Mouse (Mus musculus): ENCODE measurements around the gene Sdad1. TPM values are rescaled to one million over a fixed set of nuclear protein-coding genes. Genes with fewer than 3 reads are reported as not detected.
"Not testable (repeated sequence)": the region's sequence is repeated elsewhere in the genome, so short reads cannot be mapped to it uniquely, and the experiment has no call there.

Sdad1 gene
- polyA plus RNA-seq (2016; fragmentation: Nextera tagmentation; extraction: Ambion mirVana): 36.9 and 39.0 TPM in 2 replicates

DNA sequence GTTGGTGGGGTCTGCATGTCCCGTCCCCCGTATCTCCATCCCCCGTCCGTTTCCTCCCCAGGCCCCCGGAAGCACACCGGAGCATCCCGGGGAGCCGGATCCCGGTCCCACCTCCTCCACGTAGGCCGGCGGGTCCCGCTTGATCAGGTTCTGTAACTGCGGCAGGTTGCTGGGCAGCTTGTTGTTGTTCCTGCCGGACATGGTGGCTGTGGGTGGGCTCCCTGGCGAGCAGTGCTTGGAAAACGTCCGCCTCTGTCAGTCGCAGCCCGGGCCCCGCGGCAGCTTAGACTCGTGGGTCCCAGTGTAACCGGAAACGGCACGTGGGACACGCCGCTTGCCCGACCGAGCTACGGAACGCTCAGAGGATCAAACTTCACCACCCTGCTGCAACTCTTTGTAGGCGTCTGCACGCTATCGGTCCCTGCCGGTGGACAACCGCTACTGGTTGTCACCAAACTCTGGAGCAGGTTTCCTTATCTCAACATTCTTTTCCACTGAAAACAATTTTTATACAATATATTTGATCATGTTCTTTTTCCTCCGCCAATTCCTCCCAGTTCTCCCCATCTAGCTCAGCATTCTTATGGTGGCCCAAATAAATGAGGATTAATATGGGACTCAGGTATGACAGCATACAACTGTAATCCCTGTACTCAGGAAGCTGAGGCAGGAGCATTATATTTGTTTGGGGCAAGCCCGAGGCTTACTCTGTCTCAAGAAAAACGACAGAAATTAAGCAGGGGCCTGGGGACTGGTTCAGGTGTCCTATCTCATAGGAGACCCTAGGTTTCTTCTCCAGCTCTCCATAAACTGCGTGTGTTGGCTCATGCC lies at the start of gene Sdad1:
Gene Sdad1 (minus strand): TSS at position 799 of the 831 bp plus-strand sequence.
- Histone ChIP-seq H3K4me3 (peak within 1 kb of the TSS; percentile 71), H3K27ac (peak within 1 kb of the TSS; percentile 30; the same call in 1 of the 2 replicates), H3K9me3 (replicated peaks) (no peaks in the 10 kb centered on the region), H3K36me3 (peaks cover 8% of the 10 kb centered on the region), H3K4me2 (replicated peaks) (peak within 1 kb of the TSS; percentile 85), H3K9ac (peak within 1 kb of the TSS; percentile 70), H3K4me1 (peaks cover 16% of the 10 kb centered on the region), H3K27me3 (no peaks in the 10 kb centered on the region)
- WGBS: 3% methylated on average over 41 of the region's 41 CpGs
- ATAC-seq (ENCODE audit: low FRiP score): peak; percentile 95

DNA sequence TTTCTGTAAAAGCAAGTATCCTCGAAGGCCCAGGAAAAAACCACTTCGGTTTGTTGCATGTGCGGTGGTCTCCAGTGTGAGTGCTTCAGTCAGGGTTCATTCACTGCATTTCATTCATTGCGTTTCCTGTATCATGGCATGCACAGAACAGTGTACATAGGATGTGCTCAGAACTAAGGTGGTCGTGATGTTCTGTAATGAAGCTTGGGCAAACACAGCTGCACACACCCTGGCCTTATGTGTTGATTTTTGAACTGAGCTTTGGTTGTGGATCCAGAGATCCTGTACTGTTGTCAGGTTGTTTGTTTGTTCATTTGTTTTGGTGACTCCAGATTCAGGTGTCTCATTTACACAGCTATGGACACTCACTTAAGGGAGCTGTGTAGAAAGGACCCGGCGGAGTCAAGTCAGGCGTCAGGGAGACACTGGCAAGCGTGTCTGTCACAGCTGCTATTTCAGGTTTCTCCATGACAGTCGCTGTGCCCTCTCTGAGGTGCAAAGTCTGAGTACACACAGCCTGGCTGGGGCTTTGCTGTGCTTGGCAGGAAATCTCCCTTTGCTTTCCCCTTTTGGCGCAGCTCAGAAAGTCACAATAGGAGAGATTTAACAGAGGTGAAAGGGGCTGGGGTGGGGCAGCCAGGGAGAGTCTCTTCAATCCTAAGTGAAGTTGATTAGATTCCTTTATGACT lies 48.6 kb upstream of the Sdad1 start:
- no peaks in the 10 kb centered on the region for H3K36me3 ChIP-seq
- H3K27ac ChIP-seq: no peak overlapping the region
- H3K9me3 ChIP-seq (replicated peaks): no peaks in the 10 kb centered on the region
- no peak for ATAC-seq (ENCODE audit: low FRiP score)
- WGBS: 81% methylated on average over 11 of the region's 11 CpGs
- H3K4me1 ChIP-seq: 0 out of 2 replicates have a peak, but pooled peaks cover 2% of the 10 kb centered on the region
- H3K4me2 ChIP-seq (replicated peaks): no peak overlapping the region
- H3K9ac ChIP-seq: no peak overlapping the region
- H3K27me3 ChIP-seq: no peaks in the 10 kb centered on the region
- no peak overlapping the region for H3K4me3 ChIP-seq

DNA sequence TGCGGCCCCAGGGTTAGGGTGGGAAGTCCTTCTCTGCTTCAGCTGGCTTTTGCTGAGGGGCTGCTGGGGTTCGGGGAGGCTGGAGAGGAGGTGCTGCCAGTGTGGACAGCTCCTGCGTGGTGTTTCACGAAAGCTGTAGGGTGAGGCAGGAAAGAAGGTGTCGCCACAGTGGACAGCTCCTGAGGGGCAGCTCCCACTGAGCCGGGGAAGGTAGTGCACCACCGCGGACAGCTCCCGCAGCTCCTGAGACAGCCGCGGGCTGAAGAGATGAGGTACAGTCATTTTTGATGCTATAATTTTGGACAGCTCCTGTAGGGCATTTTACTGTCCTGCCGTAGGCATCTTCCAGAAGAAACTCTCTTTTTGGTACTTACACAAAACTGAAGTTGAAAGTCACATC lies 47.8 kb upstream of the Sdad1 start:
- H3K9me3 ChIP-seq (replicated peaks): no peaks in the 10 kb centered on the region
- ATAC-seq (ENCODE audit: low FRiP score): no peak
- 49% methylated on average over 12 of the region's 12 CpGs for WGBS

DNA sequence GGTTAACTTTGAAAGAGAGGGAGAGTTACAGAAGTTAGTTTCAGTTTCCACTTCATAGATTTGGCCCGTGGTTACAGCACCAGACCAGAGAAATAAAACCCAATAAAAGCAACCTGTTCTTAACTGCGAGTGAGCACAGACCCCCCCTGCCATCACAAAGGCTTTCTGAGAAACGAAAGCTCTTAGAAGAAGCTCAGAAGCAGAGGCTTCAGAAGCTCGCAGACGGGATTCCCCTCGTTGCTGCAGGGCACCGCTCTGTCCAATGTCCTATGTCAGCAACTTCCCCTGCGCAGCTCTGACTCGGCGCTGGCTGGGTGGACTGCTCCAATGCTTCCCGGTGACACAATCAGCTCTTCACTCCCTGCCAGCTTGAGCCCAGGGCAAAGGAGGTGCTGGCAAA lies 43.2 kb upstream of the Sdad1 start:
- H3K27ac ChIP-seq: no peak overlapping the region
- no peaks in the 10 kb centered on the region for H3K27me3 ChIP-seq
- H3K4me3 ChIP-seq: no peak overlapping the region
- no peak overlapping the region for H3K9ac ChIP-seq
- H3K4me2 ChIP-seq (replicated peaks): no peak overlapping the region; the same call in 1 of the 2 replicates
- H3K9me3 ChIP-seq (replicated peaks): no peaks in the 10 kb centered on the region
- H3K36me3 ChIP-seq: no peaks in the 10 kb centered on the region
- WGBS: 54% methylated on average over 11 of the region's 11 CpGs
- 0 out of 2 replicates have a peak, but pooled peaks cover 2% of the 10 kb centered on the region for H3K4me1 ChIP-seq
- ATAC-seq (ENCODE audit: low FRiP score): no peak

More for the DNA sequence above, 47.8 kb upstream of the Sdad1 start:
- Histone ChIP-seq H3K4me3 (no peak overlapping the region), H3K4me2 (replicated peaks) (no peak overlapping the region), H3K9ac (no peak overlapping the region), H3K4me1 (no peaks in the 10 kb centered on the region), H3K27ac (no peak overlapping the region), H3K36me3 (no peaks in the 10 kb centered on the region), H3K27me3 (no peaks in the 10 kb centered on the region)

DNA sequence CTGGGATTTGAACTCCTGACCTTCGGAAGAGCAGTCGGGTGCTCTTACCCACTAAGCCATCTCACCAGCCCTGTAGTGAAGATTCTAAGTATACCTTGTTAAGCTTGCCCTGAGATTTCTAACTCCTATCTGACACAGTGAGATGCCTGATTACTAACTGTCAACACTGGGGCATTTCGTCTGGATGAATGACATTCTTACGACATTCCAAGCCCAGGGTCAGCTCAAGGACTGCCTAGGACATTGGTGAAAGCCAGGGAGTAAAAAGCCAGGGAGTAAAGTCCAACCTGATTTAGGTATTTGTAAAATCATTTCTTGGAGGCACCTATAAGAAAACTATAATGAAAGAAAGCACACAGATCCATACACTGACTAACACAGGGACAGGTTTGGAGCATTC lies 42.4 kb upstream of the Sdad1 start:
- ATAC-seq (ENCODE audit: low FRiP score); H3K27ac ChIP-seq; H3K4me2 ChIP-seq (replicated peaks): not testable (repeated sequence)

DNA sequence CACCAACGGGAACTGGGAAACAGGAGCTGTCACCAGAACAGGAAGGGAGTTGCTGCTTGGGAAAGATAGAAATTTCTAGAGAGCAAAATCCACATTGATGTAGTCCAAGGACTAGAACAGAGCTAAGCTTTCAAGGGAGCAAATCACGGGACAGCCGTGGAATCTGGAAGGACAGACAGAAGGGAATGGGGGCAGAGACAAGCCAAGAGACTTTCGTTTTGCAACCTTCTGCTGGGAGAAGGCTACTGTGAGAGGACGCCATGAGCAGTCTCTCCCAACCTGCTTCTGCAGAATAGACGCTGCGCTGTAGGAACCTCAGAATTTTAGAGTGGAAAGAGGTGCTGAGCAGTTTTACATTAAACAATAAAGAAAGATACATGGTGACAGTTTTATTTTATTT lies 39.5 kb upstream of the Sdad1 start:
- Histone ChIP-seq H3K4me1 (0 out of 2 replicates have a peak, but pooled peaks cover 3% of the 10 kb centered on the region), H3K36me3 (no peaks in the 10 kb centered on the region), H3K27me3 (no peaks in the 10 kb centered on the region), H3K4me3 (no peak overlapping the region), H3K4me2 (replicated peaks) (no peak overlapping the region), H3K27ac (no peak overlapping the region), H3K9me3 (replicated peaks) (no peaks in the 10 kb centered on the region), H3K9ac (no peak overlapping the region)
- no peak for ATAC-seq (ENCODE audit: low FRiP score)
- WGBS: 82% methylated on average over 7 of the region's 7 CpGs

More for the DNA sequence above, 42.4 kb upstream of the Sdad1 start:
- H3K4me3 ChIP-seq; H3K9ac ChIP-seq; H3K4me1 ChIP-seq; H3K27me3 ChIP-seq; H3K9me3 ChIP-seq (replicated peaks); H3K36me3 ChIP-seq: not testable (repeated sequence)
- WGBS: 76% methylated on average over 4 of the region's 4 CpGs

DNA sequence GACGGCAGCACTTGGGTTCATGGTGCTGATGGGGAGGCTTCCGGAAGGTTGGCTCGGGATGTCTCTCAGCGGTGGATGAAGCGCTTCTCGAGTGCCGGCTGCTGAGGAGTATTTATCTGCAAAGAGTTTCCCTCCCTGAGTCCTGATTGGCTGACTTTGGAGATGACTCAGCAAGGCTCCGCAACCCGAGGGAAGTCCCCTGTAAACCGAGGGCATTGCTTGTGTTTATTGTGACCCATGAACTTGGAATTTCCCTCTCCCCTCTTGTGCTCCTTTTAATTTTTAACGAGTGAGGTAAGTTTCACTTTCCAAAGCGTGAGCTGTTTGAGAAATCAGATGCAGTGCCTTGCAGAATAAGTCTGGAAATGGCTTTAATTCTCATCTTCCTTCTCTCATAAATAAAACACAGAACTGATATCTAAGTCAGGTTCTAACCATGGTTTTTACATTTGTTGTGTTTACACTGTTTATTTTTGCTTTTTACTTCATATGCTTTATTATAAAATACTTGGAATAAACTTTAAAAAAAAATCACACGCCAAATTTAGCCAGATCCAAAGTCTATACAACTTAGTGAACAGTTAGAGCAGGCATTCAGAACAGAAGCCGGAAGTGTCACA lies 38.6 kb upstream of the Sdad1 start, which contains the start of gene Cxcl10:
Gene Cxcl10 (minus strand): TSS at position 96 of the 620 bp plus-strand sequence.
- Histone ChIP-seq H3K9me3 (replicated peaks) (no peaks in the 10 kb centered on the region), H3K4me1 (0 out of 2 replicates have a peak, but pooled peaks cover 3% of the 10 kb centered on the region), H3K27ac (no peak within 1 kb of the TSS), H3K27me3 (no peaks in the 10 kb centered on the region), H3K4me3 (0 out of 2 replicates have a peak within 1 kb of the TSS, but pooled peaks have one; percentile 11), H3K9ac (no peak within 1 kb of the TSS), H3K4me2 (replicated peaks) (peak within 1 kb of the TSS; percentile 42), H3K36me3 (no peaks in the 10 kb centered on the region)
- ATAC-seq (ENCODE audit: low FRiP score): peak; percentile 60; the same call in 1 of the 2 replicates
- 22% methylated on average over 14 of the region's 14 CpGs for WGBS

DNA sequence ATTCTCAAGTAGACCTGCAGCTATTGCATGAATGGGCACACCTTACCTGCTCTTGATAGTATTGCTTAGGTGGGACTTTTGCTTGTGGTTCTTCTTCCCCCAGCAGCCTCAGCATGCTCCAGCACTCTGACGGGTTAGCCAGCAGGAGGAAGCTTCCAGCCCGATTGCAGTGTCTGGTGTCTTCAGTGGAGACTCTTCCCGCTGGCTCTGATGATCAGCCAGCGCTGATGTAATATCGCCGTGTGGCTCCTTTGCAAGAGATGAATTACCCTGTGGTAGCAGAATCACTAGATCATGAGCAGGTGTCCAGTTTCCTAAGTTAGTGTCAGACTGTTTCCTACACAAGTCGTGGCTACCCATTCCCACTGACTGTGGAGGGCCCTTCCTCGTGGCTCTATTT lies 34.7 kb upstream of the Sdad1 start:
- Histone ChIP-seq H3K27ac (no peak overlapping the region), H3K9me3 (replicated peaks) (no peaks in the 10 kb centered on the region), H3K4me3 (no peak overlapping the region), H3K4me2 (replicated peaks) (no peak overlapping the region), H3K9ac (no peak overlapping the region), H3K4me1 (0 out of 2 replicates have a peak, but pooled peaks cover 3% of the 10 kb centered on the region), H3K27me3 (no peaks in the 10 kb centered on the region), H3K36me3 (no peaks in the 10 kb centered on the region)
- WGBS: 86% methylated on average over 8 of the region's 8 CpGs
- no peak for ATAC-seq (ENCODE audit: low FRiP score)

DNA sequence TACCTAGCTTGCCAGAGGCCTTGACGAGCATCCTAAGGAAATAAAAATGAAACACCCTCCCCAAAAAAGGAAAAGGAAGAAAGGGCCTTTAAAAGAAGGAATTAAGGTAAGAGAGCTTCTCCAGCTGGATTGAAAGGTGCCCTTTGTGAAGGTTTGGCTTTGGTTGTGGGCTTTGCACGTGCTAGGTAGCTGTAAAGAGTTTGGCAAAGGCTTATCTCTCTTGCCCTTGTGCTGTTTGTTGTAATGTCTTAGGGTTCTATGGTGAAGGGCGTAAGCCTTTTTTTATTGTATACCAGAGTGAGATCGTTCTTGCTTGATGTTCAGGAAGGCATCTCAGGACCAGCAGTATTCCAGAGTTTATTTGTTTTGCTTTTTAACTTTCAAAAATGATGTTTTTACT lies 30.3 kb upstream of the Sdad1 start:
- H3K36me3 ChIP-seq: no peaks in the 10 kb centered on the region
- no peak overlapping the region for H3K4me3 ChIP-seq
- H3K4me2 ChIP-seq (replicated peaks): no peak overlapping the region
- no peak overlapping the region for H3K27ac ChIP-seq
- no peaks in the 10 kb centered on the region for H3K4me1 ChIP-seq
- H3K9ac ChIP-seq: no peak overlapping the region
- no peaks in the 10 kb centered on the region for H3K9me3 ChIP-seq (replicated peaks)
- no peak for ATAC-seq (ENCODE audit: low FRiP score)
- H3K27me3 ChIP-seq: no peaks in the 10 kb centered on the region
- 81% methylated on average over 4 of the region's 4 CpGs for WGBS

DNA sequence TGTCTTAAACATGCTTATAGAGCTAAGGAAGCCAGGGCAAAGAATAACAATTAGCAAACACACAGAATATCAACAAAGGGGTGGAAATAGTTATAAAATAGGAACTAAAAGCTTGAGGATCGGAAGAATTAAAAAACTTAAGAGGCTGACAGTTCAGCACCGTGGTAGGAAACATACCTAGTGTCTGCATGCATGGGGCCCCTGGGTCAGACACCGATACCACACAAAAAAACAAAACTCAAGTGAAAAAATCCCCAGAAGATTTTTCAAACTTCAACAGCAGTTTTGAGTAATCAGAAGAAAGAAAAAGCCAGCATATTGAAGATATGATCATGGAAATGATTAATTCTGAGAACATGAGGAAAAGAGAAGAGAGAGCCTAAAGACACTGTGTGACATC lies 26.5 kb upstream of the Sdad1 start:
- Histone ChIP-seq H3K27me3 (no peaks in the 10 kb centered on the region), H3K4me1 (no peaks in the 10 kb centered on the region), H3K27ac (no peak overlapping the region), H3K4me2 (replicated peaks) (no peak overlapping the region), H3K9ac (no peak overlapping the region), H3K36me3 (no peaks in the 10 kb centered on the region), H3K4me3 (no peak overlapping the region), H3K9me3 (replicated peaks) (no peaks in the 10 kb centered on the region)
- no peak for ATAC-seq (ENCODE audit: low FRiP score)
- WGBS: 82% methylated on average over 3 of the region's 3 CpGs

DNA sequence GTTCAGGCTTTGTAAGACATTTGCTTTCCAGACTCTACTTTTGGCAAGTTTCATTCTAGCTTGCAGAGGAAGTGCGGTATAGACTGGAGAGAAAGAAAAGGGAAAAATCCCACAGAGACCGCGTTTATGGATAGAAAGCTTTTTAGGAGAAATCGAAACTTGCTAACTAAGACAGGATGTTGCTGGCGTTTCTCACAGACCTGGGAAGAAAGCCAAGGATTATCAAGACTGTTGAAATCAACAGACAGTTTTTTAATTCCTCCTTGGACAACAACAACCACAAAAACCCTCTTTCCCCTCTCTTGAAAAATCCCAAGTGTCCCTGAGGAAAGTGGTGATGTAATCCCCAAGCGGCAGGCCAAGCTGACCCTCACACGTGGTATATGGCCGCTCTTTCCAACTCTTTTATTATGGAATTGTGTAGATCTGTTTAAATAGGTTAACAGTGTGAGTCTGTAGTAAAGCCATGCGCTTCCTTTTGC lies 22.1 kb upstream of the Sdad1 start:
- no peak overlapping the region for H3K4me2 ChIP-seq (replicated peaks)
- 81% methylated on average over 9 of the region's 9 CpGs for WGBS
- H3K9ac ChIP-seq: no peak overlapping the region
- H3K9me3 ChIP-seq (replicated peaks): no peaks in the 10 kb centered on the region
- H3K4me3 ChIP-seq: no peak overlapping the region
- H3K36me3 ChIP-seq: no peaks in the 10 kb centered on the region
- no peaks in the 10 kb centered on the region for H3K27me3 ChIP-seq
- no peaks in the 10 kb centered on the region for H3K4me1 ChIP-seq
- no peak overlapping the region for H3K27ac ChIP-seq
- ATAC-seq (ENCODE audit: low FRiP score): no peak
